Mouse (Mus musculus): ENCODE results near the gene Gm29797. TPM values are rescaled to one million over a fixed set of nuclear protein-coding genes. Genes with fewer than 3 reads are reported as not detected.

Gm29797 gene
- not detected in 2 replicates for polyA plus RNA-seq (2016; fragmentation: Nextera tagmentation; extraction: Ambion mirVana)

DNA sequence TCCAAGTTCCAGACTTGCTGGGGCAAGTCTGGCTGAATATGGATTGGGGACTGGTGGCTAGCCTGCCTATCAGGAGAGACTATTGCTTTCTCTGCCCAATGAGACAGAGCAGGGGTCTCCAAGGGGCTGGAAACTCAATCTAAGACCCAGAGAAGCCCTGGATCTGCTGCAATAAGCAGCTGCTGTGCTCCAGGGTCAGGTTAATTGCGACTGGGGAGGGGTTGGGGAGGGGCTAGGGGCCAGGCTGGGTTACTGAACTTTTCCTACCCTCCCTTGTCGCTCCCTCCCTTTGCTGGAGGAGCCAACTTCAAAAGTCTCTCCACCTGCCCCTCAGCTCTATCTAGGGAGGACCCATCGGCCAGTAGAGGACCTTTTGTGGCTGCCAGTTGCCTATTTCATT lies at the start of gene Gm29797:
Gene Gm29797, plus strand, starts transcription at position 301 of the 400 bp plus-strand sequence.
- Histone ChIP-seq H3K9me3 (no peaks in the 10 kb centered on the region), H3K27ac (replicated peaks) (no peak within 1 kb of the TSS), H3K27me3 (0 out of 2 replicates have a peak, but pooled peaks cover 3% of the 10 kb centered on the region), H3K4me1 (peaks cover 5% of the 10 kb centered on the region; the same call in 1 of the 2 replicates), H3K9ac (replicated peaks) (no peak within 1 kb of the TSS), H3K36me3 (peaks cover 52% of the 10 kb centered on the region), H3K4me3 (no peak within 1 kb of the TSS), H3K4me2 (replicated peaks) (no peak within 1 kb of the TSS)
- no peak for ATAC-seq (ENCODE audit: low FRiP score, low read depth)
- WGBS = 86% methylated on average over 3 of the region's 3 CpGs

DNA sequence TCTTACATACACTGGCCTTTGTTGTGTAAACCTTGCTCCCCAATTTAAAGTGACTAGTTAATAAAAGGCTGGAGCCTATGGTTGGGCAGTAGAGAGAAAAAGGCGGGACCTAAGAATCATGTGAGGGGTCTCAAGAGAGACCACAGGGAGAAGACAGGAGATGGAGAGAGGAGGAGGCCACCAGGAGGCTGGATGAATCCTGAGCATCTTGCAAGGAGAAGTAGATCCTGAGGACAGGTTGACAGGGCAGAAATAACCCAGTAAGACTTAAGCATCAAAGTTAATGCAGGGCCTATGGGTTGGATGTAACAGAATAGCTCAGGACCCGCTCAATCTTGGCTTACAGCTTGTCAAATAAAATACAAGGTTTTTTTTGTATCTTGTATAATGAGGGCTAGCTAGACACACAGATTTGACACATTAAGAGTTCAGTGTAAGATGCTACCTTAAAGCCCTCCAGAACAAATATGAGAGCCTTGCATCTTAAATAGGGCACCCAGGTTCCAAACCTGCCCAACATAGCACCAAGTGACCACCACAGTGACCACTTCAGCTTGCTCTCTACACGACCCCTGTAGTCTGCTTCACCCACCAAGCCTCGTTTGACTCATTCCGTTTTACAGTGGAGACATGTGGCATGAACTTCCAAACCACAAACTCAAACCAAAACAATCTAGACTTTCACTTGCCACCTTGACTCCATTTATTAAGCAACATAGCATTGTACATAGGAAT lies 37.9 kb upstream of the Gm29797 start:
- no peak for ATAC-seq (ENCODE audit: low FRiP score, low read depth)
- H3K4me1 ChIP-seq = no peaks in the 10 kb centered on the region

DNA sequence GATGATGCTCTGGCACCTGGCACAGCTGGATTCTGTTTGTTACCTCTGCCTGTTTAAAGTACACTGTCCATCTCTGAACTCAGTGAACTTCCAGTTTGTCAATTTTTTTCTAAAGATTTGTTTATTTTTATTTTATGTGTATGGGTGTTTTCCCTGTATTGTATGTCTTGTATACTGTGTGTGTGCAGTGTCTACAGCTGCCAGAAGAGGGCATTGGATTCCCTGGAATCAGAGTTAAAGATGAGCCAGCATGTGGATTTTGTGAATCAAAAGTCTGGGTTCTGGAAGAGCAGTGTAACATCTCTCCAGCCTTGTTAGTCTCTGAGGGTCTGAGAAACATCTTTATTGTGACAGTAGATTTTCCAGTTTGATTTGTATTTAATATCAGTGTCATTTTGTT lies 33.4 kb upstream of the Gm29797 start:
- no peak overlapping the region for H3K4me2 ChIP-seq (replicated peaks)
- H3K27me3 ChIP-seq = no peaks in the 10 kb centered on the region
- no peak overlapping the region for H3K27ac ChIP-seq (replicated peaks)
- peaks cover 50% of the 10 kb centered on the region for H3K36me3 ChIP-seq
- ATAC-seq (ENCODE audit: low FRiP score, low read depth) = no peak
- no peaks in the 10 kb centered on the region for H3K9me3 ChIP-seq
- no peak overlapping the region for H3K4me3 ChIP-seq
- H3K9ac ChIP-seq (replicated peaks) = no peak overlapping the region
- H3K4me1 ChIP-seq = no peaks in the 10 kb centered on the region

More for the DNA sequence above, 37.9 kb upstream of the Gm29797 start:
- Histone ChIP-seq H3K36me3 (peaks cover 62% of the 10 kb centered on the region), H3K27me3 (no peaks in the 10 kb centered on the region), H3K27ac (replicated peaks) (no peak overlapping the region), H3K9me3 (no peaks in the 10 kb centered on the region), H3K4me2 (replicated peaks) (no peak overlapping the region), H3K4me3 (no peak overlapping the region), H3K9ac (replicated peaks) (no peak overlapping the region)
- WGBS = 89% methylated on average over 5 of the region's 5 CpGs

DNA sequence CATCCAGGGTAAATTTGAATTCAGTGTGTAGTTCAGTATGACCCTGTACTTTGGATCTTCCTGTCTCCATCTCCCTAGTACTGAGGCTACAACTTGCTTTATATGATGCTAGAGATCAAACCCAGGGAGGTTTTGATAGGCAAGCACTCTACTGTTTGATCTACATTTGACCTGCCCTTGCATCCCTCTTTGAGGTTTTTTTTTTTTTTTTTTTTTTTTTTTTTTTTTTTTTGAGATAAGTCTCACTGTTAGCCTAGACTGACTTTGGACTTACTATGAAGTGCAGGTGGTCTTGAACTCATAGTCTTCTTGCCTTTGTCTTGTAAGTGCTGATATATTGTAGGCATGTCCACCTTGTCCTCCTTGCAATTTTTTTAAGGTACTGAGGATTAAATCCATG lies 28.4 kb upstream of the Gm29797 start:
- Histone ChIP-seq H3K27me3 (no peaks in the 10 kb centered on the region), H3K9ac (replicated peaks) (no peak overlapping the region), H3K4me3 (no peak overlapping the region), H3K4me2 (replicated peaks) (no peak overlapping the region), H3K9me3 (no peaks in the 10 kb centered on the region), H3K27ac (replicated peaks) (no peak overlapping the region), H3K4me1 (no peaks in the 10 kb centered on the region), H3K36me3 (peaks cover 44% of the 10 kb centered on the region)
- no peak for ATAC-seq (ENCODE audit: low FRiP score, low read depth)

DNA sequence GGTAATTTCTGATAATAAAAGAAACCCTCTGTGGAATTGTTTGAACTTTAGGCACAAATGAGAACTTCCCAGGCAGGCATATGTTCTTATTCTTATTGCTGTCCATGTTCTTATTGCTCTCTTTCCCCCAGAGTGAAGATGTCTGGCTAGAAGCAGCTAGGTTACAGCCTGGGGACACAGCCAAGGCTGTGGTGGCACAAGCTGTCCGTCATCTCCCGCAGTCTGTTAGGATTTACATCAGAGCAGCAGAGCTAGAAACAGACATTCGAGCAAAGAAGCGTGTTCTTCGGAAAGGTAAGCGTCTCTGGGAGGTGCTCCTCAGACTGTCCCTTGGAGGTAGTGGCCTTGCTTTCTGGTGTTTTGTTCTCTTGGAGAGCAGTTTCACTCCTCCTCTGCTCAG lies 24.2 kb upstream of the Gm29797 start:
- Histone ChIP-seq H3K36me3 (peaks cover 71% of the 10 kb centered on the region), H3K9ac (replicated peaks) (no peak overlapping the region), H3K27ac (replicated peaks) (no peak overlapping the region), H3K4me1 (no peaks in the 10 kb centered on the region), H3K27me3 (no peaks in the 10 kb centered on the region), H3K4me2 (replicated peaks) (no peak overlapping the region), H3K9me3 (no peaks in the 10 kb centered on the region), H3K4me3 (no peak overlapping the region)
- no peak for ATAC-seq (ENCODE audit: low FRiP score, low read depth)
- 97% methylated on average over 6 of the region's 6 CpGs for WGBS

DNA sequence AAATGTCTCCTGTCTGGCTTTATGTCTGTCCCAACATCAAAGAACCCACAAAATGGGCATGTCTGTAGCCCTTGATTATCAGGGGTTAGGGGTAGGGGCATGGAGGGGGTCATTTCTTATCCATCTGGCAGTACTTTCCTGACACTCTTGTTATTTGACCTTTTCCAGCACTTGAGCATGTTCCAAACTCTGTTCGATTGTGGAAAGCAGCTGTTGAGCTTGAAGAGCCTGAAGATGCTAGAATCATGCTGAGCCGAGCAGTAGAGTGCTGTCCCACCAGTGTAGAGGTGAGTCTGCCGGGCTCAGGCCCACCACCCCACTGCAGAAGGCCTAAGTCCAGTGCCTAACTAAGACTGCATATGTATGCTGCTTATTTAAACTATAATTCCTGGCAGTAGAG lies 21.0 kb upstream of the Gm29797 start:
- no peaks in the 10 kb centered on the region for H3K27me3 ChIP-seq
- 87% methylated on average over 3 of the region's 3 CpGs for WGBS

DNA sequence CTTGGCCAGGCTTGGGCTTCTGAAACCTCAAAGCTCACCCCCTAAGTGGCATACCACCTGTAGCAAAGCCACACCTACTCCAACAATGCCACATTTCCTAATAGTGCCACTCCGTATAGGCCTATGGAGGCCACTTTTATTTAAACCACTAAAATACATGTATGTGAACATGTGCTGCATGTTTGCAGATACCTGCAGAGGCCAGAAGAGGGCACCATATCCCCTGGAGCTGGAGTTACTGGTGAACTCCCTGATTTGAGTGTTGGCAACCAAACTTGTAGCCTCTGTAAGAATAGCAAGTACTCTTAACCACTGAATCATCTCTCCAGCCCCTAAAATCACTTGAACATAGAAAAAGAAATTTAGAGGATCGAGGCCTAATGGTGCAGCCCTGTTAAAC lies 12.5 kb upstream of the Gm29797 start:
- 92% methylated on average over 2 of the region's 2 CpGs for WGBS
- Histone ChIP-seq H3K9ac (replicated peaks) (no peak overlapping the region), H3K9me3 (no peaks in the 10 kb centered on the region), H3K4me3 (no peak overlapping the region), H3K4me2 (replicated peaks) (no peak overlapping the region), H3K4me1 (no peaks in the 10 kb centered on the region), H3K36me3 (peaks cover 87% of the 10 kb centered on the region), H3K27me3 (no peaks in the 10 kb centered on the region), H3K27ac (replicated peaks) (no peak overlapping the region)
- no peak for ATAC-seq (ENCODE audit: low FRiP score, low read depth)

More for the DNA sequence above, 21.0 kb upstream of the Gm29797 start:
- H3K27ac ChIP-seq (replicated peaks) = no peak overlapping the region
- peaks cover 86% of the 10 kb centered on the region for H3K36me3 ChIP-seq
- H3K4me2 ChIP-seq (replicated peaks) = no peak overlapping the region
- H3K4me3 ChIP-seq = no peak overlapping the region
- no peaks in the 10 kb centered on the region for H3K9me3 ChIP-seq
- ATAC-seq (ENCODE audit: low FRiP score, low read depth) = no peak
- H3K4me1 ChIP-seq = no peaks in the 10 kb centered on the region
- no peak overlapping the region for H3K9ac ChIP-seq (replicated peaks)

DNA sequence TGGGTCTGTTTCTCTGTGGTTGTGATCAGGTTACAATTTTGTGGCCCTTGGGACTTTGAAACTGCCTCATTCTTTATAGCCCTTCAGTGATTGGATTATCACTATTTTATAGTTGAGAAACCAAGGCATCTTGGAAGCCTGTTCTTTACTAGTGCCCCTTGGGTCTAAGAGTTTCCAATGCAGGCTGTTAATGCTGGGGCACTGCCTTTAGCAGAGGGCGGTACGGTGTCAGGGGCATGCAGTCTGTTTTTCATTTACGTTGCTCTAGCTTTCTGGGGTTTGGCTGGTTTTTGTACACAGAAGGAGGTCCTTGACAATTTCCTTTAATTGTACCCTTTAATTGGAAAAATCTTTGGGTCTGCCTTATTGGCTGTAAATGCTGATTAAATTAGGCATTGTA lies 11.2 kb upstream of the Gm29797 start:
- Histone ChIP-seq H3K4me1 (no peaks in the 10 kb centered on the region), H3K27ac (replicated peaks) (no peak overlapping the region), H3K4me2 (replicated peaks) (no peak overlapping the region), H3K9me3 (no peaks in the 10 kb centered on the region), H3K36me3 (peaks cover 89% of the 10 kb centered on the region), H3K27me3 (no peaks in the 10 kb centered on the region), H3K4me3 (no peak overlapping the region), H3K9ac (replicated peaks) (no peak overlapping the region)
- WGBS = 93% methylated on average over 3 of the region's 3 CpGs
- no peak for ATAC-seq (ENCODE audit: low FRiP score, low read depth)

DNA sequence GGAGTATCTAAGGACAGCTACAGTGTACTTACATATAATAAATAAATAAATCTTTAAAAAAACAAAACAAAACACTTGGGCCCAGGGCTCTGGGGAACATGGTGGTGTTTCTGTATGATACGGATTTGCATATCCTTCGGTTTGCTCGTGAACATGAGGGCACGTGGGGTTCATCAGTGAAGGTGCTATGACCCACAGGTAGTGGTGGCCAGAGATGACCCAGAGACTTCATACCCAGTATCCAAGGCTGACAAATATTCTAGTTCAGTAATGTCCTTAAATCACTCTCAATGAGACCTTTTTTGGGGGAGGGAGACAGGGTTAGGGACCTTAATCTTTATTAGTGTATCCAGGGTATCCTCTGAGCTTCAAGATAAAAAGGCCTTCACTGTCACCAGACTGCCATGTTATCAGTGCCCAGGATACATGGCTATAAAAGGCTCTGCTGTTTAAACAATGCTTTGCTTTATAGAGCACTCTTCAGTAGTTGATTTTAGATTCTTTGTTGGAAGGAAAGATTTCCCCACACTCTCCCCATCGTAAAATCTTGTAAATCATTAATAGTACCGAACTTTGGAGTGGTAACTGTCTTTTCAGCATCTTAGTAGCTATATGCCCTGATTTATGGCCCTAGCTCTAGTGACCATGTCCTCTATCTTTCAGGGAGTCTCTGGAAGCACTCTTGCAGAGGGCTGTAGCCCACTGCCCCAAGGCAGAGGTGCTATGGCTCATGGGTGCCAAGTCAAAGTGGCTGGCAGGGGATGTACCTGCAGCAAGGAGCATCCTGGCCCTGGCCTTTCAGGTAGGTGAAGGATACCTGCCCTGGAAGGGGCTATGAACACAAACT lies 10.0 kb upstream of the Gm29797 start:
- H3K4me1 ChIP-seq = no peaks in the 10 kb centered on the region
- H3K9me3 ChIP-seq = no peaks in the 10 kb centered on the region
- ATAC-seq (ENCODE audit: low FRiP score, low read depth) = no peak
- peaks cover 89% of the 10 kb centered on the region for H3K36me3 ChIP-seq
- no peak overlapping the region for H3K4me2 ChIP-seq (replicated peaks)
- WGBS = 98% methylated on average over 6 of the region's 6 CpGs
- H3K4me3 ChIP-seq = no peak overlapping the region
- no peaks in the 10 kb centered on the region for H3K27me3 ChIP-seq
- no peak overlapping the region for H3K9ac ChIP-seq (replicated peaks)
- H3K27ac ChIP-seq (replicated peaks) = no peak overlapping the region

DNA sequence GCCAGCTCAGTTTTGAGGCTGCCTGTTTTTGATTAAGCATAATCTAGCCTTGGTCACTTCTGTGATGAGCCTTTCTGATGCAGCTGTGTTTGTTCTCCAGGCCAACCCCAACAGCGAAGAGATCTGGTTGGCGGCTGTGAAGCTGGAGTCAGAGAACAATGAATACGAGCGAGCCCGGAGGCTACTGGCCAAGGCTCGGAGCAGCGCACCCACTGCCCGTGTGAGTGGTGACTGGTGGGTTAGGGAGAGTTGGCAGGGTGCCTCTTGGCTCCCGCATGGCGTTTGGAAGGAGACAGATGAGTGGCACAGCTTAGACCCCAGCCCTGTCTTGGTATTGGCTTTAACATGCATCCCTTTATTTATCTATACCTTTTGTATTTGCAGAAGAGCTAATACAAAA lies 7.9 kb upstream of the Gm29797 start:
- no peak for ATAC-seq (ENCODE audit: low FRiP score, low read depth)
- peaks cover 96% of the 10 kb centered on the region for H3K36me3 ChIP-seq

DNA sequence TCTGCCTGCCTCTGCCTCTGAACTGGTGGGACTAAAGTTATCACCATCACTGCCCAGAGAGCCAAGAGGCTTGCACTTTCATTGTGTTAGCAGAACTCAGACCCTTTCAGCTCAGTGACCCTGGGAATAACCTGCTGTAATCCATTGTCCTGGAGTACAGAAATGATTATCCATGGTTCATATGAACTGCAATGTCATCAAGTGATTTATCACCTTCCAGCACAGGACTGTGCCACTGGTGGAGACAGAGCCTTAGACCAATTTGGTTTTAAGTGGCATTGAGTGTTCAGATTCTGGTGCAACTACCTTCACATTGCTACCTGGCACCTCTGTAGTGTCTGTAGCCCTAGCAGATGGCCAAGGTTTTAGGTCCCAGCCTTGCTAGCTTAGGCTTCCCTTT lies 3.8 kb upstream of the Gm29797 start:
- Histone ChIP-seq H3K4me2 (replicated peaks) (no peak overlapping the region), H3K27me3 (0 out of 2 replicates have a peak, but pooled peaks cover 3% of the 10 kb centered on the region), H3K4me3 (no peak overlapping the region), H3K4me1 (no peaks in the 10 kb centered on the region), H3K9me3 (no peaks in the 10 kb centered on the region), H3K36me3 (peaks cover 89% of the 10 kb centered on the region), H3K9ac (replicated peaks) (no peak overlapping the region), H3K27ac (replicated peaks) (no peak overlapping the region)
- no peak for ATAC-seq (ENCODE audit: low FRiP score, low read depth)

More for the DNA sequence above, 7.9 kb upstream of the Gm29797 start:
- Histone ChIP-seq H3K4me3 (no peak overlapping the region), H3K4me2 (replicated peaks) (no peak overlapping the region), H3K4me1 (no peaks in the 10 kb centered on the region), H3K9me3 (no peaks in the 10 kb centered on the region), H3K27ac (replicated peaks) (no peak overlapping the region), H3K9ac (replicated peaks) (no peak overlapping the region), H3K27me3 (no peaks in the 10 kb centered on the region)
- WGBS = 93% methylated on average over 10 of the region's 10 CpGs

DNA sequence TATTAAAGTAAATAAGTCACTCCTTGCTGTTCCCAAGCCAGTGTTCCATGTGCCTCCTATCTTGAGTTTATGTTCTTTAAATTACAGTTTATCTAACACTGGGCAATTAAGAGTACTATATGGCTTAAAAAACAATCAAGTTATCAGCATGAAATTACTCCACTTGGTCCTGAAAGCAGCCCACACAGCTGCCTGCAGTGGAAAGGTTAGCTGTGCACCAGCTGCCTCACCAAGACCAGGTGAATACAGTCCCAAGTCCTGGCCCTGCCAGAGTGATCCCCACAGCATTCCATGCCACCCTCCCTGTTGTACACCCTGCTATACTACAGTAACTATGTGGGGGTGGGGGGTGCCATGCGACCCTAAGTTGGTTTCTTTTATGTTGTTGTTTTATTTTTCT lies 3.3 kb upstream of the Gm29797 start:
- Histone ChIP-seq H3K4me3 (no peak overlapping the region), H3K9me3 (no peaks in the 10 kb centered on the region), H3K27ac (replicated peaks) (no peak overlapping the region), H3K9ac (replicated peaks) (no peak overlapping the region), H3K36me3 (peaks cover 84% of the 10 kb centered on the region), H3K4me2 (replicated peaks) (no peak overlapping the region), H3K4me1 (no peaks in the 10 kb centered on the region), H3K27me3 (0 out of 2 replicates have a peak, but pooled peaks cover 3% of the 10 kb centered on the region)
- 89% methylated on average over 1 of the region's 1 CpGs for WGBS
- ATAC-seq (ENCODE audit: low FRiP score, low read depth) = no peak
